Mouse (Mus musculus) lung, adult 2 months (tissue): Measurements from ENCODE around the gene Tom1l2.

Experiments
- CTCF ChIP-seq: fragments of 200-500 bp; IDR thresholded peaks from 2 replicates; pipeline ENCODE4 v1.5.1; 2011; ENCODE audit warnings: mild to moderate bottlenecking, low read length, control low read depth; ENCODE audit not compliant: insufficient read depth
- POLR2A ChIP-seq: fragments of 200-500 bp; IDR thresholded peaks from 2 replicates; pipeline ENCODE4 v1.6.1; 2011; ENCODE audit warnings: low read depth, mild to moderate bottlenecking, control low read depth, low read length, borderline replicate concordance; ENCODE audit errors: extremely low read depth

GRCm38 (mm10) chr11:60311025-60311854 is 41.5 kb downstream of the Tom1l2 start:
- TF ChIP-seq CTCF (no peak), POLR2A (no peak)
